Mouse (Mus musculus): ENCODE data around the gene Disc1. TPM values are rescaled to one million over a fixed set of nuclear protein-coding genes. Genes with fewer than 3 reads are reported as not detected.

Disc1 gene
- polyA plus RNA-seq, 1 experiment: 0.12 TPM

- Histone ChIP-seq H3K36me3 (ENCODE audit: control insufficient read depth, insufficient read depth) (no peaks in the 10 kb centered on the region), H3K4me3 (ENCODE audit: insufficient read depth, poor library complexity, severe bottlenecking) (no peak overlapping the region)
- TF ChIP-seq CTCF (IDR thresholded peaks at IDR 0.05; ENCODE audit: control insufficient read depth, insufficient read depth, insufficient read length): no peak
- TF ChIP-seq MYOG (IDR thresholded peaks at IDR 0.05; ENCODE audit: control insufficient read depth, extremely low read depth, insufficient read length): no peak
- TF ChIP-seq MYOD1 (IDR thresholded peaks at IDR 0.05; ENCODE audit: control insufficient read depth, insufficient read length, low read depth): no peak
These were observed 142.6 kb downstream of the Disc1 start for GRCm38 (mm10) chr8:125196573-125197094.

DNA sequence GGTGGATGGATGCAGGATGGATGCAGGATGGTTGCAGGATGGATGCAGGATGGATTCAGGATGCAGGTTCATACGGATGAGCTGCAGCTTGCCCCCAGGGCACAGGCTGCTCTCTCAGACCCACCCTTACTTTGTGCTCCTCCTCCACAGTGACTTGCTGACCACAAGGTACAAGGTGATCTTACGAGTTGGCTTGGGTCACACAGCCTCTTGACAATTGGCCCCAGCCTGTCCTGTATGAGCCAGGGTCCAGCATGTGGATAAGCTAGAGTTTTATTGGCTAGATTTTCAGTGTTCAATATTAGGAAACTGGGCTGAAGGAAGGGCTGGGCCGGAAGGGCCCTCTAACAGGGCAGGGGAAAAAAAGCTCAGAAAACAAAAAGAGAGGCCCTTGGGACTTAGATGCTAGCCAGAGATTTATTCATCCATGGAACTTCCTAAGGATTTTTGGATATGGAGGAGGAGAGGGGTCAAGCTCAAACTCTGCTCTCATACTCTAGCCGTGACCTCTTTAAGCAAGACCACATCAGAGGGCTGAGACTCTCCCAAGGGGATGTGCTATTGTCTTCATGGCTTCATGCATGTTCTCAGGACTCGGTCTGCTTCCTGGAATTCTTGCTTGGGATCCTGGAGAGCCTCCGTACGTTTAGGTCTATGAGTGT is 143.5 kb downstream of the Disc1 start:
- Histone ChIP-seq H3K36me3 (ENCODE audit: control insufficient read depth, insufficient read depth) (no peaks in the 10 kb centered on the region), H3ac (ENCODE audit: control insufficient read depth, insufficient read length, low read depth) (no peak overlapping the region), H3K27me3 (ENCODE audit: control insufficient read depth, insufficient read depth, insufficient read length) (no peaks in the 10 kb centered on the region), H3K79me2 (ENCODE audit: control insufficient read depth, insufficient read depth) (no peaks in the 10 kb centered on the region), H3K79me3 (ENCODE audit: low read depth) (no peaks in the 10 kb centered on the region), H3K4me3 (ENCODE audit: insufficient read depth, poor library complexity, severe bottlenecking) (no peak overlapping the region)
- TF ChIP-seq MAX (IDR thresholded peaks at IDR 0.05) (no peak), USF1 (IDR thresholded peaks at IDR 0.05; ENCODE audit: low read depth) (no peak), MYOD1 (IDR thresholded peaks at IDR 0.05; ENCODE audit: control insufficient read depth, insufficient read length, low read depth) (no peak), MYOG (IDR thresholded peaks at IDR 0.05; ENCODE audit: control insufficient read depth, extremely low read depth, insufficient read length) (no peak), CEBPB (IDR thresholded peaks at IDR 0.05; ENCODE audit: low read depth) (no peak), CTCF (IDR thresholded peaks at IDR 0.05; ENCODE audit: control insufficient read depth, insufficient read depth, insufficient read length) (no peak), FOSL1 (IDR thresholded peaks at IDR 0.05; ENCODE audit: insufficient read depth, low read length, poor library complexity, severe bottlenecking) (no peak)

More at GRCm38 (mm10) chr8:125196573-125197094, 142.6 kb downstream of the Disc1 start:
- Histone ChIP-seq H3K27me3 (ENCODE audit: control insufficient read depth, insufficient read depth, insufficient read length) (no peaks in the 10 kb centered on the region), H3ac (ENCODE audit: control insufficient read depth, insufficient read length, low read depth) (no peak overlapping the region), H3K79me2 (ENCODE audit: control insufficient read depth, insufficient read depth) (no peaks in the 10 kb centered on the region), H3K79me3 (ENCODE audit: low read depth) (no peaks in the 10 kb centered on the region)

- H3ac ChIP-seq (ENCODE audit: control insufficient read depth, insufficient read length, low read depth): no peak overlapping the region
- no peaks in the 10 kb centered on the region for H3K27me3 ChIP-seq (ENCODE audit: control insufficient read depth, insufficient read depth, insufficient read length)
- no peaks in the 10 kb centered on the region for H3K36me3 ChIP-seq (ENCODE audit: control insufficient read depth, insufficient read depth)
- no peaks in the 10 kb centered on the region for H3K79me3 ChIP-seq (ENCODE audit: low read depth)
- H3K79me2 ChIP-seq (ENCODE audit: control insufficient read depth, insufficient read depth): no peaks in the 10 kb centered on the region
- no peak overlapping the region for H3K4me3 ChIP-seq (ENCODE audit: insufficient read depth, poor library complexity, severe bottlenecking)
- TF ChIP-seq CEBPB (IDR thresholded peaks at IDR 0.05; ENCODE audit: low read depth): no peak
- no peak for TF ChIP-seq MYOG (IDR thresholded peaks at IDR 0.05; ENCODE audit: control insufficient read depth, extremely low read depth, insufficient read length)
- TF ChIP-seq CTCF (IDR thresholded peaks at IDR 0.05; ENCODE audit: control insufficient read depth, insufficient read depth, insufficient read length): no peak
- TF ChIP-seq MYOD1 (IDR thresholded peaks at IDR 0.05; ENCODE audit: control insufficient read depth, insufficient read length, low read depth): no peak
- TF ChIP-seq USF1 (IDR thresholded peaks at IDR 0.05; ENCODE audit: low read depth): no peak
- no peak for TF ChIP-seq FOSL1 (IDR thresholded peaks at IDR 0.05; ENCODE audit: insufficient read depth, low read length, poor library complexity, severe bottlenecking)
- no peak for TF ChIP-seq MAX (IDR thresholded peaks at IDR 0.05)
These were observed 144.6 kb downstream of the Disc1 start for GRCm38 (mm10) chr8:125198420-125199196.

- Histone ChIP-seq H3K79me3 (ENCODE audit: low read depth) (no peaks in the 10 kb centered on the region), H3K4me3 (ENCODE audit: insufficient read depth, poor library complexity, severe bottlenecking) (no peak overlapping the region), H3K36me3 (ENCODE audit: control insufficient read depth, insufficient read depth) (no peaks in the 10 kb centered on the region), H3ac (ENCODE audit: control insufficient read depth, insufficient read length, low read depth) (no peak overlapping the region), H3K79me2 (ENCODE audit: control insufficient read depth, insufficient read depth) (no peaks in the 10 kb centered on the region), H3K27me3 (ENCODE audit: control insufficient read depth, insufficient read depth, insufficient read length) (no peaks in the 10 kb centered on the region)
- TF ChIP-seq MYOG (IDR thresholded peaks at IDR 0.05; ENCODE audit: control insufficient read depth, extremely low read depth, insufficient read length): no peak
- TF ChIP-seq USF1 (IDR thresholded peaks at IDR 0.05; ENCODE audit: low read depth): no peak
- no peak for TF ChIP-seq CEBPB (IDR thresholded peaks at IDR 0.05; ENCODE audit: low read depth)
- TF ChIP-seq MYOD1 (IDR thresholded peaks at IDR 0.05; ENCODE audit: control insufficient read depth, insufficient read length, low read depth): no peak
- no peak for TF ChIP-seq MAX (IDR thresholded peaks at IDR 0.05)
- no peak for TF ChIP-seq CTCF (IDR thresholded peaks at IDR 0.05; ENCODE audit: control insufficient read depth, insufficient read depth, insufficient read length)
- no peak for TF ChIP-seq FOSL1 (IDR thresholded peaks at IDR 0.05; ENCODE audit: insufficient read depth, low read length, poor library complexity, severe bottlenecking)
These were observed 145.4 kb downstream of the Disc1 start for GRCm38 (mm10) chr8:125199197-125199939.

DNA sequence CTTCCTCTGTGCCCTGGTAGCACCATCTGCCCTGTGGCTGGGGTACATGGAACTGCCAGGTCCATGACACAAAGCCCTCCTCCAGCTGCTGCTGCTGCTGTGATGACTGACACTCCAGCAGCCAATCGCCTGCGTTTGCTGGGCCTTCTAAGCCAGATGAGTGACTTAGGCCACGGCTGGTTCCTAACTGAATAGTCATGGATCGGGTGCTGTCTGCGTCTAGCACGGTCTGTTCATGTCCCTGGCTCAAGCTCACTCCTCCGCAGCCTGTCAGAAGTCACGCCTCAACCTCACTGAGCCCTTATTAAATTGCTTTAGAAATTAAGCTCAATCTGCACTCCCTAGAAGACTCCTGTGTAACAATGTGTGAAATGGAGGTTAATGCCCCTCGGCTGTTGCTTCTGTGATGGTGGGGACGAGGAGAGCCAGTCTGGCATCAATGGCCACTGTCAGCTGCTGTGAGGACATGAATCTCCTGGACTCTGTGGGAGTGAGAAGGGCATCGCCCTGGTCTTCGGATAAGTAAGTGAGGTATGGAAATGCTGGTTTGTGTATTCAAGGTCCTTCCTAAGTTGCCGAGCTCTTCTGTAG is 146.4 kb downstream of the Disc1 start:
- Histone ChIP-seq H3K27me3 (ENCODE audit: control insufficient read depth, insufficient read depth, insufficient read length) (peaks cover 5% of the 10 kb centered on the region), H3K36me3 (ENCODE audit: control insufficient read depth, insufficient read depth) (no peaks in the 10 kb centered on the region), H3ac (ENCODE audit: control insufficient read depth, insufficient read length, low read depth) (no peak overlapping the region), H3K4me3 (ENCODE audit: insufficient read depth, poor library complexity, severe bottlenecking) (no peak overlapping the region), H3K79me2 (ENCODE audit: control insufficient read depth, insufficient read depth) (no peaks in the 10 kb centered on the region), H3K79me3 (ENCODE audit: low read depth) (no peaks in the 10 kb centered on the region)
- TF ChIP-seq CTCF (IDR thresholded peaks at IDR 0.05; ENCODE audit: control insufficient read depth, insufficient read depth, insufficient read length) (no peak), FOSL1 (IDR thresholded peaks at IDR 0.05; ENCODE audit: insufficient read depth, low read length, poor library complexity, severe bottlenecking) (no peak), MYOD1 (IDR thresholded peaks at IDR 0.05; ENCODE audit: control insufficient read depth, insufficient read length, low read depth) (no peak), CEBPB (IDR thresholded peaks at IDR 0.05; ENCODE audit: low read depth) (no peak), MYOG (IDR thresholded peaks at IDR 0.05; ENCODE audit: control insufficient read depth, extremely low read depth, insufficient read length) (no peak), USF1 (IDR thresholded peaks at IDR 0.05; ENCODE audit: low read depth) (no peak), MAX (IDR thresholded peaks at IDR 0.05) (no peak)
